Mouse (Mus musculus) MEL (cell line): ENCODE measurements around the gene Cdx2.

ENCODE experiments used
- CTCF ChIP-seq, 3 experiments: IDR thresholded peaks in 2 of 3; conservative IDR thresholded peaks in 1 of 3; 2 replicates each; pipeline ENCODE4 v1.5.1; 2011 to 2012; ENCODE audit warnings: low read length in 3 of 3, low read depth in 2 of 3, mild to moderate bottlenecking in 2 of 3, improper control_type of control experiment in 1 of 3, inconsistent platforms in 1 of 3, mixed read lengths in 1 of 3, moderate library complexity in 1 of 3; ENCODE audit not compliant: control insufficient read depth in 1 of 3, insufficient read depth in 1 of 3, poor library complexity in 1 of 3, severe bottlenecking in 1 of 3
- ELF1 ChIP-seq: IDR thresholded peaks from 2 replicates; pipeline ENCODE4 v1.6.1; 2014; ENCODE audit warnings: low read depth, mild to moderate bottlenecking, inconsistent platforms, low read length, improper control_type of control experiment, moderate library complexity
- EP300 ChIP-seq, 2 experiments: IDR thresholded peaks; 2 replicates each; pipeline ENCODE4 v1.6.1; 2011; ENCODE audit warnings: improper control_type of control experiment in 2 of 2, low read length in 2 of 2, low read depth in 1 of 2, mild to moderate bottlenecking in 1 of 2
- GABPA ChIP-seq: IDR thresholded peaks from 2 replicates; pipeline ENCODE4 v1.6.1; 2012; ENCODE audit warnings: low read depth, mild to moderate bottlenecking, inconsistent platforms, low read length, improper control_type of control experiment, moderate library complexity
- GATA1 ChIP-seq: IDR thresholded peaks from 2 replicates; pipeline ENCODE4 v1.6.1; 2011; ENCODE audit warnings: low read depth, low read length, improper control_type of control experiment
- KAT2A ChIP-seq: conservative IDR thresholded peaks from 2 replicates; pipeline ENCODE4 v1.6.1; 2012; ENCODE audit warnings: low read depth, low read length, improper control_type of control experiment, inconsistent platforms
- MAFK ChIP-seq: IDR thresholded peaks from 2 replicates; pipeline ENCODE4 v1.6.1; 2011; ENCODE audit warnings: low read depth, mild to moderate bottlenecking, low read length, improper control_type of control experiment, borderline replicate concordance
- MXI1 ChIP-seq: IDR thresholded peaks from 2 replicates; pipeline ENCODE4 v1.6.1; 2011; ENCODE audit warnings: mild to moderate bottlenecking, low read depth, low read length, improper control_type of control experiment
- NRF1 ChIP-seq: IDR thresholded peaks from 2 replicates; pipeline ENCODE4 v1.6.1; 2014; ENCODE audit warnings: low read depth, mild to moderate bottlenecking, inconsistent platforms, low read length, improper control_type of control experiment, moderate library complexity; ENCODE audit not compliant: poor library complexity, insufficient read depth, severe bottlenecking
- POLR2A ChIP-seq, 2 experiments: IDR thresholded peaks; 2 replicates each; pipeline ENCODE4 v1.6.1; 2011 to 2012; ENCODE audit warnings: low read length in 2 of 2, mild to moderate bottlenecking in 2 of 2, control low read depth in 1 of 2, improper control_type of control experiment in 1 of 2, low read depth in 1 of 2, moderate library complexity in 1 of 2; ENCODE audit not compliant: control insufficient read depth in 1 of 2, insufficient read depth in 1 of 2, poor library complexity in 1 of 2
- POLR2AphosphoS5 ChIP-seq: IDR thresholded peaks from 2 replicates; pipeline ENCODE4 v1.6.1; 2012; ENCODE audit warnings: low read depth, borderline replicate concordance, mild to moderate bottlenecking, inconsistent platforms, low read length, moderate library complexity, mixed read lengths
- RCOR1 ChIP-seq: IDR thresholded peaks from 2 replicates; pipeline ENCODE4 v1.6.1; 2012; ENCODE audit warnings: low read depth, mild to moderate bottlenecking, inconsistent platforms, low read length, improper control_type of control experiment
- USF2 ChIP-seq, 2 experiments: IDR thresholded peaks; 2 replicates each; pipeline ENCODE4 v1.6.1; 2011 to 2012; ENCODE audit warnings: improper control_type of control experiment in 2 of 2, low read length in 2 of 2, borderline replicate concordance in 1 of 2, inconsistent platforms in 1 of 2, low read depth in 1 of 2, mild to moderate bottlenecking in 1 of 2; ENCODE audit not compliant: insufficient read depth in 1 of 2
- ZC3H11A ChIP-seq: IDR thresholded peaks from 2 replicates; pipeline ENCODE4 v1.6.1; 2012; ENCODE audit warnings: low read depth, mild to moderate bottlenecking, inconsistent platforms, low read length, improper control_type of control experiment

GRCm38 (mm10) chr5:147284365-147284764 lies 22.7 kb downstream of the Cdx2 start:
- no peak for TF ChIP-seq GATA1
- peak; percentile 26 to 55 (median 39); a peak in 4 of 6 replicates for TF ChIP-seq CTCF (IDR thresholded peaks at IDR 0.05 in 2 of 3, conservative IDR thresholded peaks at IDR 0.05 in 1 of 3; ENCODE audit: control insufficient read depth in 1 of 3, insufficient read depth in 1 of 3, low read depth in 2 of 3, low read length in 3 of 3, poor library complexity in 1 of 3, severe bottlenecking in 1 of 3)
- TF ChIP-seq ELF1: no peak
- no peak for TF ChIP-seq USF2 (IDR thresholded peaks at IDR 0.05; ENCODE audit: borderline replicate concordance in 1 of 2, insufficient read depth in 1 of 2, low read depth in 1 of 2, low read length in 2 of 2)
- no peak for TF ChIP-seq ZC3H11A
- TF ChIP-seq MAFK: no peak
- TF ChIP-seq POLR2AphosphoS5: no peak
- no peak for TF ChIP-seq EP300 (IDR thresholded peaks at IDR 0.05; ENCODE audit: low read depth in 1 of 2, low read length in 2 of 2)
- TF ChIP-seq RCOR1: no peak
- no peak for TF ChIP-seq GABPA
- TF ChIP-seq KAT2A: no peak
- TF ChIP-seq POLR2A (IDR thresholded peaks at IDR 0.05; ENCODE audit: control insufficient read depth in 1 of 2, insufficient read depth in 1 of 2, low read depth in 1 of 2, low read length in 2 of 2, poor library complexity in 1 of 2): no peak
- no peak for TF ChIP-seq MXI1
- TF ChIP-seq NRF1: no peak
